Mouse (Mus musculus) ES-Bruce4 (cell line): ENCODE results near the gene Pcdh17. TPM values are rescaled to one million over a fixed set of nuclear protein-coding genes. Genes with fewer than 3 reads are reported as not detected.

Experiments used
- H3K27ac ChIP-seq: 2 replicates; pipeline ENCODE4 v1.5.1; 2012; ENCODE audit warnings: low read length, inconsistent platforms; ENCODE audit not compliant: insufficient read depth
- H3K27me3 ChIP-seq: 2 replicates; pipeline ENCODE4 v1.6.1; 2012; ENCODE audit warnings: mild to moderate bottlenecking, low read length, inconsistent platforms; ENCODE audit not compliant: control insufficient read depth, poor library complexity, insufficient read depth, severe bottlenecking
- H3K36me3 ChIP-seq: 2 replicates; pipeline ENCODE4 v1.6.1; 2012; ENCODE audit warnings: inconsistent platforms, mild to moderate bottlenecking, low read length, moderate library complexity; ENCODE audit not compliant: control insufficient read depth, poor library complexity, insufficient read depth, severe bottlenecking
- H3K4me1 ChIP-seq: one replicate; pipeline ENCODE4 v1.8.1; 2011; ENCODE audit warnings: low read length; ENCODE audit not compliant: control insufficient read depth, insufficient read depth
- H3K4me3 ChIP-seq: 2 replicates; pipeline ENCODE4 v1.5.1; 2011; ENCODE audit warnings: low read depth, mild to moderate bottlenecking, low read length
- H3K9ac ChIP-seq: 2 replicates; pipeline ENCODE4 v1.6.1; 2012; ENCODE audit warnings: low read depth, mild to moderate bottlenecking, inconsistent platforms; ENCODE audit not compliant: poor library complexity, severe bottlenecking
- H3K9me3 ChIP-seq: replicated peaks from 2 replicates; pipeline ENCODE4 v1.6.1; 2012; ENCODE audit warnings: mild to moderate bottlenecking, low read length, inconsistent platforms; ENCODE audit not compliant: control insufficient read depth, poor library complexity, insufficient read depth, severe bottlenecking
- CTCF ChIP-seq: IDR thresholded peaks from one replicate; pipeline ENCODE4 v1.8.1; 2011; ENCODE audit warnings: low read depth, low read length
- EP300 ChIP-seq: IDR thresholded peaks from 2 replicates; pipeline ENCODE4 v1.6.1; 2011; ENCODE audit warnings: low read depth, low read length; ENCODE audit not compliant: insufficient read depth
- POLR2A ChIP-seq: IDR thresholded peaks from one replicate; pipeline ENCODE4 v1.8.1; 2011; ENCODE audit warnings: low read length; ENCODE audit not compliant: insufficient read depth
- polyA plus RNA-seq: library from polyadenylated mRNA; stranded (reverse); fragments of >200 nt; gene quantifications from 2 replicates; pipeline ENCODE4 v1.2.4, GENCODE M21; 2011; ENCODE audit warnings: low read depth; ENCODE audit not compliant: missing spikeins, insufficient read depth, insufficient read length

Gene Pcdh17
- polyA plus RNA-seq, 1 experiment: not detected

GRCm38 (mm10) chr14:84511010-84511409 lies 67.6 kb downstream of the Pcdh17 start:
- Histone ChIP-seq H3K4me1 (no peaks in the 10 kb centered on the region), H3K9me3 (no peaks in the 10 kb centered on the region)
- TF ChIP-seq POLR2A: no peak
- TF ChIP-seq EP300: no peak
- TF ChIP-seq CTCF: no peak

DNA sequence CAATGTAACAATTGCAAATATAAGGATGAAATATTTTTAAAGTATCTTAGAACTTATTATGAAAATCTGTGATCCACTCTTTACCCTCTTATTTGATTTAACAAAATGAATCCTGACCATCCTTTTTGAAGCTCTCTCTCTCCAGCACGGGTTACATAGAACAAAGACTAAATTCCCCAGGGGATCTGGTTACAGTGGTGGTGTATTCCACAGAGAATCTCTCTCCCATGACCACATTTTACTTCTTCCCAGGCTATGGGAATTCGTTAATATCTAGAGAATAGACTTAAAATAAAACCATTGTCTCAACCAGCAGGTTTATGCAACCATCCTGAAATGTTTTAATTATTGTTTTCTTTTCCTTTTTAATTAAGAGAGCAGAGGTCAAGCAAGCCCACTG lies 89.0 kb downstream of the Pcdh17 start:
- Histone ChIP-seq H3K4me3 (no peak overlapping the region), H3K27me3 (no peaks in the 10 kb centered on the region), H3K36me3 (no peaks in the 10 kb centered on the region), H3K9me3 (no peaks in the 10 kb centered on the region), H3K4me1 (no peaks in the 10 kb centered on the region), H3K9ac (no peak overlapping the region), H3K27ac (no peak overlapping the region)
- TF ChIP-seq EP300 (no peak), POLR2A (no peak), CTCF (no peak)

More at GRCm38 (mm10) chr14:84511010-84511409, 67.6 kb downstream of the Pcdh17 start:
- no peaks in the 10 kb centered on the region for H3K27me3 ChIP-seq
- H3K4me3 ChIP-seq: no peak overlapping the region
- no peak overlapping the region for H3K27ac ChIP-seq
- H3K9ac ChIP-seq: no peak overlapping the region
- H3K36me3 ChIP-seq: no peaks in the 10 kb centered on the region

GRCm38 (mm10) chr14:84535264-84535663 lies 91.9 kb downstream of the Pcdh17 start:
- Histone ChIP-seq H3K4me3 (no peak overlapping the region), H3K27ac (no peak overlapping the region), H3K36me3 (no peaks in the 10 kb centered on the region), H3K9ac (no peak overlapping the region), H3K4me1 (no peaks in the 10 kb centered on the region), H3K27me3 (no peaks in the 10 kb centered on the region), H3K9me3 (no peaks in the 10 kb centered on the region)
- TF ChIP-seq CTCF: no peak
- TF ChIP-seq EP300: no peak
- TF ChIP-seq POLR2A: no peak

GRCm38 (mm10) chr14:84541838-84542237 lies 98.5 kb downstream of the Pcdh17 start:
- Histone ChIP-seq H3K9me3 (no peaks in the 10 kb centered on the region), H3K27ac (no peak overlapping the region), H3K27me3 (no peaks in the 10 kb centered on the region), H3K36me3 (no peaks in the 10 kb centered on the region), H3K4me1 (no peaks in the 10 kb centered on the region), H3K4me3 (no peak overlapping the region), H3K9ac (no peak overlapping the region)
- TF ChIP-seq CTCF (no peak), EP300 (no peak), POLR2A (no peak)

DNA sequence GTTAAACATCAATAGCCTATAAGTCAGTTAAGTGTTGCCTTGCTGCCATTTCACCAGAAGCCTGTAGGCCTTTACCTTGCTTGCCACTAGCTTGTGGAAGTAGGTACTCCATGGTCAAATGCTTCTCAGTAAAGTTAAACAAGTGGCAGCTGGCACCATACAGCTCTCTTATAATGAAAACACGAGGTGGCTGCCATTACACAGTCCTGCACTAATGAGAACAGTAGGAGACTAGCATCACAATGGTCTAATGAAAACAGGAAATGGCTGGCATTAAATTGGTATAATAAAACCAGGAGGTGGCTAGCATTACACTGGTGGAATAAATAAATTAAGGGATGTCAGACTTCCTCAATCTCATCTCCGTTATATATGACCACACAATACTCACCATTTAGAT lies 102.6 kb downstream of the Pcdh17 start:
- no peak overlapping the region for H3K9ac ChIP-seq
- no peaks in the 10 kb centered on the region for H3K36me3 ChIP-seq
- no peak for TF ChIP-seq EP300
- TF ChIP-seq POLR2A: no peak
- TF ChIP-seq CTCF: no peak
- H3K27ac ChIP-seq: no peak overlapping the region
- no peaks in the 10 kb centered on the region for H3K9me3 ChIP-seq
- no peaks in the 10 kb centered on the region for H3K4me1 ChIP-seq
- no peak overlapping the region for H3K4me3 ChIP-seq
- H3K27me3 ChIP-seq: no peaks in the 10 kb centered on the region

DNA sequence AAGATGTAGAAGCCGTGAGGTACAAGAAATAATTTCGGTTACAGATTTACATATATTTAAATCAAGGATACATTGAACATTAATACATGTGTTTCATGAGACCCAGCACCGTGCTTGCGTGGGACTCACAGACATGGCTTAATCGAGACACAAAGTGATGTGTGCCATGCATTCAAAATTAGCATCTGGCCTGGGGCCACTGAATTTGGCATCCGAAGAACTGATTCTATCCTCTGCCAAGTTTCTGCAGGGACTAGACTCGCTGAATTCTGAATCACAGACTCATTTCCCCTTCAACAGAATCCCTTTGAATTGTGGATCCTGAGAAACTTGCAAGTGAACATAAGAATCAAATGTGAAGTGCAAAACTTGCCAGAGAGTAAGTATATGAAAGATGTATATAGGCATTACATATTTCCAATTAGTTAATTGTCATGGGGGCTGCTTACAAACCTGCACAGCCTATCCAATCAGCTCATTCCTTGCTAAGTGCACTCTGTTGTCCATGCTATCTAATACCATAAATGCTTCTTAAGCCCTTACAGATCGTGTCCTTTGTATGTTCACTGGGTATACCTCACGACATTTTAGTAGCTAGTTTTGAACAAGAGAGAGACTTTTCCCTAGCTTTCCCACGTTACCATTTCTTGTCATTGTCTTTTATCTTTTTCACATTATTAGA lies 104.3 kb downstream of the Pcdh17 start:
- no peak overlapping the region for H3K9ac ChIP-seq
- TF ChIP-seq CTCF (no peak), EP300 (no peak), POLR2A (no peak)
- H3K27ac ChIP-seq: no peak overlapping the region
- H3K36me3 ChIP-seq: no peaks in the 10 kb centered on the region
- no peaks in the 10 kb centered on the region for H3K4me1 ChIP-seq
- H3K9me3 ChIP-seq: no peaks in the 10 kb centered on the region
- no peaks in the 10 kb centered on the region for H3K27me3 ChIP-seq
- H3K4me3 ChIP-seq: no peak overlapping the region
